Mouse (Mus musculus) forebrain, embryonic 11.5 days (tissue): ENCODE data around the gene Gm7879. TPM values are rescaled to one million over a fixed set of nuclear protein-coding genes. Genes with fewer than 3 reads are reported as not detected.
A peak's percentile ranks its signal among the peaks of the same experiment; 100 is the strongest.

ENCODE experiments used
- ATAC-seq: fragments of 200-750 bp; cut with Nextera tagmentation; replicated peaks from 2 replicates; pipeline ENCODE4 v1.8.0; 2017; ENCODE audit warnings: moderate TSS enrichment; ENCODE audit not compliant: low FRiP score
- DNase-seq: peaks from one replicate; pipeline ENCODE4 v3.0.0-alpha.2; 2017; ENCODE audit warnings: low spot score
- H3K27ac ChIP-seq: fragments of 300-500 bp; sonication (generic); 2 replicates; pipeline ENCODE4 v1.5.1; 2014; ENCODE audit warnings: low read depth, low read length
- H3K27me3 ChIP-seq: fragments of 300-500 bp; sonication (generic); 2 replicates; pipeline ENCODE4 v1.6.1; 2014; ENCODE audit warnings: mild to moderate bottlenecking, low read length, mixed read lengths; ENCODE audit not compliant: control insufficient read depth, insufficient read depth
- H3K36me3 ChIP-seq: fragments of 300-500 bp; sonication (generic); 2 replicates; pipeline ENCODE4 v1.6.1; 2014; ENCODE audit warnings: mild to moderate bottlenecking, low read length, moderate library complexity, mixed read lengths; ENCODE audit not compliant: control insufficient read depth, insufficient read depth
- H3K4me1 ChIP-seq: fragments of 300-500 bp; sonication (generic); replicated peaks from 2 replicates; pipeline ENCODE4 v1.6.1; 2014; ENCODE audit warnings: low read length, mixed read lengths; ENCODE audit not compliant: control insufficient read depth, insufficient read depth
- H3K4me2 ChIP-seq: fragments of 300-500 bp; sonication (generic); 2 replicates; pipeline ENCODE4 v1.6.1; 2014; ENCODE audit warnings: low read depth, mild to moderate bottlenecking, low read length, moderate library complexity, mixed read lengths; ENCODE audit not compliant: severe bottlenecking
- H3K4me3 ChIP-seq: fragments of 300-500 bp; sonication (generic); 2 replicates; pipeline ENCODE4 v1.5.1; 2014; ENCODE audit warnings: low read depth, low read length
- H3K9ac ChIP-seq: fragments of 300-500 bp; sonication (generic); 2 replicates; pipeline ENCODE4 v1.6.1; 2014; ENCODE audit warnings: low read length
- H3K9me3 ChIP-seq: fragments of 300-500 bp; sonication (generic); 2 replicates; pipeline ENCODE4 v1.6.1; 2016; ENCODE audit warnings: low read length, mixed read lengths; ENCODE audit not compliant: control insufficient read depth
- WGBS: fragments of 180-500 bp; shearing (Covaris S2); extraction: QIAGEN DNeasy Blood & Tissue Kit; methylation state at CpG from one replicate; pipeline ENCODE4 v1.1.7; 2014; 5-methylcytosine and 5-hydroxymethylcytosine counted together
- polyA plus RNA-seq: library from polyadenylated mRNA; unstranded; fragments of >200 nt; fragmentation: Nextera tagmentation; extraction: Ambion mirVana; gene quantifications from 2 replicates; pipeline ENCODE4 v1.2.1, GENCODE M21; 2014

The Gm7879 gene
- polyA plus RNA-seq, 1 experiment from 2014 or later = not detected

GRCm38 (mm10) chr5:43923933-43924332, 11.0 kb downstream of the Gm7879 start:
- Histone ChIP-seq H3K4me3 (no peak overlapping the region), H3K4me1 (no peaks in the 10 kb centered on the region), H3K27me3 (no peaks in the 10 kb centered on the region), H3K9ac (no peak overlapping the region), H3K4me2 (no peak overlapping the region), H3K9me3 (no peaks in the 10 kb centered on the region), H3K27ac (no peak overlapping the region), H3K36me3 (no peaks in the 10 kb centered on the region)
- WGBS = 34% methylated on average over 4 of the region's 4 CpGs
- ATAC-seq (no peak), DNase-seq (peak; percentile 71)

GRCm38 (mm10) chr5:43927729-43928128, 14.8 kb downstream of the Gm7879 start:
- Histone ChIP-seq H3K27ac (no peak overlapping the region), H3K4me3 (no peak overlapping the region), H3K36me3 (no peaks in the 10 kb centered on the region), H3K4me1 (no peaks in the 10 kb centered on the region), H3K9ac (no peak overlapping the region), H3K4me2 (no peak overlapping the region), H3K9me3 (no peaks in the 10 kb centered on the region), H3K27me3 (no peaks in the 10 kb centered on the region)
- DNase-seq (no peak), ATAC-seq (no peak)

GRCm38 (mm10) chr5:43933269-43933668, 20.3 kb downstream of the Gm7879 start:
- no peak overlapping the region for H3K4me3 ChIP-seq
- DNase-seq (no peak), ATAC-seq (no peak)
- no peaks in the 10 kb centered on the region for H3K36me3 ChIP-seq
- 59% methylated on average over 2 of the region's 2 CpGs for WGBS
- H3K9ac ChIP-seq = no peak overlapping the region
- no peak overlapping the region for H3K27ac ChIP-seq
- no peak overlapping the region for H3K4me2 ChIP-seq
- no peaks in the 10 kb centered on the region for H3K4me1 ChIP-seq
- no peaks in the 10 kb centered on the region for H3K27me3 ChIP-seq
- H3K9me3 ChIP-seq = no peaks in the 10 kb centered on the region

GRCm38 (mm10) chr5:43947330-43947977, 34.5 kb downstream of the Gm7879 start:
- WGBS = 40% methylated on average over 9 of the region's 9 CpGs
- no peaks in the 10 kb centered on the region for H3K36me3 ChIP-seq
- DNase-seq (no peak), ATAC-seq (peak; percentile 65)
- peak overlapping the region; percentile 20; the same call in 1 of the 2 replicates for H3K9ac ChIP-seq
- peak overlapping the region; percentile 46 for H3K4me2 ChIP-seq
- no peaks in the 10 kb centered on the region for H3K27me3 ChIP-seq
- H3K27ac ChIP-seq = no peak overlapping the region
- H3K9me3 ChIP-seq = no peaks in the 10 kb centered on the region
- peak overlapping the region; percentile 22 for H3K4me3 ChIP-seq
- peaks cover 10% of the 10 kb centered on the region; the same call in 1 of the 2 replicates for H3K4me1 ChIP-seq

GRCm38 (mm10) chr5:43948111-43948743, 35.3 kb downstream of the Gm7879 start:
- Histone ChIP-seq H3K27me3 (no peaks in the 10 kb centered on the region), H3K4me1 (peaks cover 10% of the 10 kb centered on the region; the same call in 1 of the 2 replicates), H3K4me2 (peak overlapping the region; percentile 46), H3K9me3 (no peaks in the 10 kb centered on the region), H3K36me3 (no peaks in the 10 kb centered on the region), H3K9ac (peak overlapping the region; percentile 20), H3K27ac (no peak overlapping the region), H3K4me3 (peak overlapping the region; percentile 22)
- WGBS = 2% methylated on average over 27 of the region's 27 CpGs
- DNase-seq (peak; percentile 83), ATAC-seq (peak; percentile 91)

- DNase-seq (peak; percentile 55), ATAC-seq (peak; percentile 44; the same call in 1 of the 2 replicates)
- Histone ChIP-seq H3K27me3 (no peaks in the 10 kb centered on the region), H3K9me3 (no peaks in the 10 kb centered on the region), H3K4me2 (peak overlapping the region; percentile 46; the same call in 1 of the 2 replicates), H3K27ac (no peak overlapping the region), H3K4me3 (no peak overlapping the region), H3K9ac (peak overlapping the region; percentile 37), H3K36me3 (no peaks in the 10 kb centered on the region), H3K4me1 (peaks cover 10% of the 10 kb centered on the region; the same call in 1 of the 2 replicates)
- 2% methylated on average over 8 of the region's 8 CpGs for WGBS
Observed at GRCm38 (mm10) chr5:43948748-43949275, 35.9 kb downstream of the Gm7879 start.

- no peaks in the 10 kb centered on the region for H3K27me3 ChIP-seq
- H3K4me3 ChIP-seq = no peak overlapping the region
- H3K36me3 ChIP-seq = no peaks in the 10 kb centered on the region
- ATAC-seq = no peak
- no peak overlapping the region for H3K4me2 ChIP-seq
- H3K4me1 ChIP-seq = peaks cover 4% of the 10 kb centered on the region; the same call in 1 of the 2 replicates
- H3K27ac ChIP-seq = no peak overlapping the region
- DNase-seq = no peak
- no peaks in the 10 kb centered on the region for H3K9me3 ChIP-seq
- H3K9ac ChIP-seq = no peak overlapping the region
- WGBS = 72% methylated on average over 1 of the region's 1 CpGs
Observed at GRCm38 (mm10) chr5:43953241-43953640, 40.3 kb downstream of the Gm7879 start.

GRCm38 (mm10) chr5:43959884-43960440, 47.0 kb downstream of the Gm7879 start:
- WGBS = 83% methylated on average over 3 of the region's 3 CpGs
- H3K9ac ChIP-seq = no peak overlapping the region
- no peaks in the 10 kb centered on the region for H3K9me3 ChIP-seq
- no peaks in the 10 kb centered on the region for H3K4me1 ChIP-seq
- no peak overlapping the region for H3K4me3 ChIP-seq
- ATAC-seq = no peak
- no peaks in the 10 kb centered on the region for H3K27me3 ChIP-seq
- H3K4me2 ChIP-seq = no peak overlapping the region
- DNase-seq = no peak
- no peaks in the 10 kb centered on the region for H3K36me3 ChIP-seq
- no peak overlapping the region for H3K27ac ChIP-seq
